ENCODE assay signal across 8 mouse cellular contexts in genomic region chr15:93518941-93519835, GRCm38 (mm10).
DNase-seq lines count a peak whose midpoint lies in the region; ATAC-seq and TF ChIP-seq lines count a peak whose summit lies in the region.

No protein-coding gene starts in this region.

- WGBS in forebrain, embryonic 15.5 days = under 1% methylated on average over 85 of the region's 85 CpGs
- 0% methylated on average over 82 of the region's 85 CpGs for WGBS in lung, embryonic 16.5 days
- 1% methylated on average over 85 of the region's 85 CpGs for WGBS in olfactory bulb, adult 2 months

- peak; percentile 91 for ATAC-seq in forebrain, embryonic 15.5 days (replicated peaks)
- peak; percentile 91 for ATAC-seq in lung, embryonic 16.5 days (ENCODE audit: low read depth)

- intact Hi-C loops in heart, postnatal 25 days (cut with DNase I) = loop anchor here (1.0 to 10.0 kb wide), 2 partner anchors 57 to 696 kb away; no protein-coding TSS in a partner anchor

- H3K79me2 ChIP-seq in MEL (ENCODE audit: control insufficient read depth, insufficient read depth, low read length, poor library complexity) = no peaks in the 10 kb centered on the region

- no peak for TF ChIP-seq EP300 in MEL (IDR thresholded peaks at IDR 0.05; ENCODE audit: low read depth in 1 of 2, low read length in 2 of 2)

- H3K27me3 ChIP-seq in MEL (ENCODE audit: control insufficient read depth in 1 of 2, insufficient read depth in 2 of 2, low read length in 2 of 2) = no peaks in the 10 kb centered on the region; a peak in 2 of 4 replicates
- 0 out of 2 replicates have a peak, but pooled peaks cover 5% of the 10 kb centered on the region for H3K27me3 ChIP-seq in forebrain, embryonic 15.5 days
- no peaks in the 10 kb centered on the region for H3K27me3 ChIP-seq in lung, embryonic 16.5 days (ENCODE audit: control insufficient read depth, insufficient read depth, low read depth, low read length)

- H3K9ac ChIP-seq in MEL (ENCODE audit: control insufficient read depth, low read depth, low read length, poor library complexity, severe bottlenecking) = peak overlapping the region; percentile 46
- H3K9ac ChIP-seq in forebrain, embryonic 15.5 days (replicated peaks) = peak overlapping the region; percentile 66
- H3K9ac ChIP-seq in lung, embryonic 16.5 days (ENCODE audit: low read length) = peak overlapping the region; percentile 87

- peaks cover 2 to 6% of the 10 kb centered on the region in 2 experiments; a peak in 3 of 4 replicates for H3K4me1 ChIP-seq in MEL (ENCODE audit: control insufficient read depth in 1 of 2, insufficient read depth in 2 of 2, low read length in 2 of 2)
- H3K4me1 ChIP-seq in forebrain, embryonic 15.5 days = peaks cover 25% of the 10 kb centered on the region
- H3K4me1 ChIP-seq in lung, embryonic 16.5 days (replicated peaks; ENCODE audit: control insufficient read depth, insufficient read depth, low read length) = peaks cover 30% of the 10 kb centered on the region
- H3K4me1 ChIP-seq in olfactory bulb, adult 2 months (ENCODE audit: control insufficient read depth, insufficient read depth, low read length) = peaks cover 24% of the 10 kb centered on the region

- no peak overlapping the region for H3K27ac ChIP-seq in MEL (ENCODE audit: control insufficient read depth, low read depth, low read length)
- H3K27ac ChIP-seq in forebrain, embryonic 15.5 days (replicated peaks) = peak overlapping the region; percentile 41
- H3K27ac ChIP-seq in layer of hippocampus, adult 2 months = peak overlapping the region; percentile 91
- H3K27ac ChIP-seq in lung, embryonic 16.5 days (ENCODE audit: low read length) = peak overlapping the region; percentile 96
- H3K27ac ChIP-seq in olfactory bulb, adult 2 months (ENCODE audit: insufficient read depth, low read depth, low read length) = peak overlapping the region; percentile 54

- DNase-seq in MEL (ENCODE audit: low read depth, low spot score) = peak; percentile 73
- DNase-seq in cerebellum, adult 11-12 months = peak; percentile 56
- DNase-seq in heart, postnatal 25 days (ENCODE audit: low spot score) = peak; percentile 71
- peak; percentile 67 to 81 for DNase-seq in layer of hippocampus, adult 2 months (ENCODE audit: low spot score in 2 of 2)
- peak; percentile 69 to 72 for DNase-seq in thymus, adult 18-20 months

- peak overlapping the region; percentile 55 to 88 for H3K4me3 ChIP-seq in MEL (ENCODE audit: control insufficient read depth in 1 of 2, insufficient read depth in 1 of 2, low read depth in 2 of 2, low read length in 2 of 2)
- H3K4me3 ChIP-seq in forebrain, embryonic 15.5 days = peak overlapping the region; percentile 81
- H3K4me3 ChIP-seq in layer of hippocampus, adult 2 months = peak overlapping the region; percentile 62
- H3K4me3 ChIP-seq in lung, embryonic 16.5 days (ENCODE audit: low read length) = peak overlapping the region; percentile 72
- peak overlapping the region; percentile 82 for H3K4me3 ChIP-seq in olfactory bulb, adult 2 months (ENCODE audit: insufficient read depth, low read depth, low read length)

- H3K4me2 ChIP-seq in forebrain, embryonic 15.5 days (replicated peaks) = peak overlapping the region; percentile 99
- peak overlapping the region; percentile 84 for H3K4me2 ChIP-seq in lung, embryonic 16.5 days (ENCODE audit: low read depth, low read length)

- 0 out of 4 replicates have a peak, but pooled peaks of 1 of the 2 experiments have one; percentile 9 for TF ChIP-seq POLR2A in MEL (IDR thresholded peaks at IDR 0.05; ENCODE audit: control insufficient read depth in 1 of 2, insufficient read depth in 1 of 2, low read depth in 1 of 2, low read length in 2 of 2, poor library complexity in 1 of 2)
- 0 out of 2 replicates have a peak, but pooled peaks have one; percentile 12 for TF ChIP-seq POLR2A in olfactory bulb, adult 2 months (IDR thresholded peaks at IDR 0.05; ENCODE audit: insufficient read depth, low read depth, low read length)

- TF ChIP-seq RAD21 in MEL (IDR thresholded peaks at IDR 0.05; ENCODE audit: low read depth, low read length) = peak; percentile 33

- H3K9me3 ChIP-seq in MEL (replicated peaks; ENCODE audit: insufficient read depth, low read length) = no peaks in the 10 kb centered on the region
- no peaks in the 10 kb centered on the region for H3K9me3 ChIP-seq in forebrain, embryonic 15.5 days
- no peaks in the 10 kb centered on the region for H3K9me3 ChIP-seq in lung, embryonic 16.5 days (ENCODE audit: control insufficient read depth, low read length)

- peaks cover 0 to 14% of the 10 kb centered on the region in 2 experiments; a peak in 2 of 4 replicates for H3K36me3 ChIP-seq in MEL (ENCODE audit: control insufficient read depth in 1 of 2, insufficient read depth in 2 of 2, low read length in 2 of 2)
- H3K36me3 ChIP-seq in forebrain, embryonic 15.5 days = no peaks in the 10 kb centered on the region
- H3K36me3 ChIP-seq in lung, embryonic 16.5 days (ENCODE audit: control insufficient read depth, insufficient read depth, low read length) = no peaks in the 10 kb centered on the region

- TF ChIP-seq CTCF in MEL (IDR thresholded peaks at IDR 0.05 in 2 of 3, conservative IDR thresholded peaks at IDR 0.05 in 1 of 3; ENCODE audit: control insufficient read depth in 1 of 3, insufficient read depth in 1 of 3, low read depth in 2 of 3, low read length in 3 of 3, poor library complexity in 1 of 3, severe bottlenecking in 1 of 3) = peak; percentile 64 to 91 (median 64)
- peak; percentile 93 for TF ChIP-seq CTCF in layer of hippocampus, adult 2 months (conservative IDR thresholded peaks at IDR 0.05)
- peak; percentile 92 for TF ChIP-seq CTCF in olfactory bulb, adult 2 months (IDR thresholded peaks at IDR 0.05; ENCODE audit: insufficient read depth, low read depth, low read length)

TF ChIP-seq in MEL, 35 proteins besides CTCF, POLR2A, EP300 and RAD21:
- TF ChIP-seq MYC (IDR thresholded peaks at IDR 0.05; ENCODE audit: low read depth, low read length) = no peak
- TF ChIP-seq TCF12 (IDR thresholded peaks at IDR 0.05; ENCODE audit: low read depth, low read length) = no peak
- TF ChIP-seq ZNF384 (IDR thresholded peaks at IDR 0.05; ENCODE audit: low read depth, low read length) = no peak
- TF ChIP-seq MAZ (IDR thresholded peaks at IDR 0.05; ENCODE audit: low read depth, low read length) = peak; percentile 72; the same call in 1 of the 2 replicates
- TF ChIP-seq BHLHE40 (IDR thresholded peaks at IDR 0.05; ENCODE audit: borderline replicate concordance, low read depth, low read length) = no peak
- no peak; the same call in 1 of the 2 replicates for TF ChIP-seq ZC3H11A (IDR thresholded peaks at IDR 0.05; ENCODE audit: low read depth, low read length)
- TF ChIP-seq SMC3 (IDR thresholded peaks at IDR 0.05; ENCODE audit: low read depth, low read length) = peak; percentile 60
- no peak for TF ChIP-seq HCFC1 (IDR thresholded peaks at IDR 0.05; ENCODE audit: low read depth, low read length)
- TF ChIP-seq NELFE (IDR thresholded peaks at IDR 0.05; ENCODE audit: low read depth, low read length) = no peak
- TF ChIP-seq KAT2A (conservative IDR thresholded peaks at IDR 0.05; ENCODE audit: low read depth, low read length) = no peak
- no peak for TF ChIP-seq USF2 (IDR thresholded peaks at IDR 0.05; ENCODE audit: borderline replicate concordance in 1 of 2, insufficient read depth in 1 of 2, low read depth in 1 of 2, low read length in 2 of 2)
- TF ChIP-seq ZKSCAN1 (IDR thresholded peaks at IDR 0.05; ENCODE audit: low read depth, low read length) = no peak
- TF ChIP-seq TBP (IDR thresholded peaks at IDR 0.05; ENCODE audit: low read depth, low read length) = no peak
- no peak for TF ChIP-seq GABPA (IDR thresholded peaks at IDR 0.05; ENCODE audit: low read depth, low read length)
- no peak for TF ChIP-seq MAX (IDR thresholded peaks at IDR 0.05; ENCODE audit: low read length)
- peak; percentile 25; the same call in 1 of the 2 replicates for TF ChIP-seq NRF1 (IDR thresholded peaks at IDR 0.05; ENCODE audit: insufficient read depth, low read depth, low read length, poor library complexity, severe bottlenecking)
- no peak for TF ChIP-seq GATA1 (IDR thresholded peaks at IDR 0.05; ENCODE audit: low read depth, low read length)
TF ChIP-seq in MEL: peak in this region for 3.
